Mouse (Mus musculus) 3134 (cell line): Measurements from ENCODE around the gene Mdh2.

Source experiments
- DNase-seq: peaks from one replicate; pipeline ENCODE4 v3.0.0-alpha.2; 2011; ENCODE audit warnings: low spot score; ENCODE audit not compliant: insufficient read length; ENCODE audit errors: extremely low read depth

The Mdh2 gene

DNA sequence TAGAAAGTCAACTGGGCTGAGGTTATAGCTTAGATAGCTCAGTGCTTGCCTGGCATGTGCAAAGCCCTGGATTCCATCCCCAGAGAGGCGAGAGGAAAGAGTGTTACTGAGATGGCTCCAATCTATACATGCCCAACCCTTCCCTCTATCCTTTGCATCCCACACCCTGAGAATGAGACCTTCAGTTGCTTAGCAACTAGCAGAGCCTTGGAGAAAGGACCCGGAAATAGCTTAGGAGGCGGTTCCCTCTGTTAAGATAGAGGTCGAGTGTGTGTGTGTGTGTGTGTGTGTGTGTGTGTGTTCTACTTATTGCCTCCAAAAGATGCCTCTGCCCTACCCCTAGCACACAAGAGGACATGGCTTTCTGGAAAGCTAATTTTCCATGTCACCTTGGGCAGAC is 54.4 kb downstream of the Mdh2 start:
- no peak for DNase-seq

DNA sequence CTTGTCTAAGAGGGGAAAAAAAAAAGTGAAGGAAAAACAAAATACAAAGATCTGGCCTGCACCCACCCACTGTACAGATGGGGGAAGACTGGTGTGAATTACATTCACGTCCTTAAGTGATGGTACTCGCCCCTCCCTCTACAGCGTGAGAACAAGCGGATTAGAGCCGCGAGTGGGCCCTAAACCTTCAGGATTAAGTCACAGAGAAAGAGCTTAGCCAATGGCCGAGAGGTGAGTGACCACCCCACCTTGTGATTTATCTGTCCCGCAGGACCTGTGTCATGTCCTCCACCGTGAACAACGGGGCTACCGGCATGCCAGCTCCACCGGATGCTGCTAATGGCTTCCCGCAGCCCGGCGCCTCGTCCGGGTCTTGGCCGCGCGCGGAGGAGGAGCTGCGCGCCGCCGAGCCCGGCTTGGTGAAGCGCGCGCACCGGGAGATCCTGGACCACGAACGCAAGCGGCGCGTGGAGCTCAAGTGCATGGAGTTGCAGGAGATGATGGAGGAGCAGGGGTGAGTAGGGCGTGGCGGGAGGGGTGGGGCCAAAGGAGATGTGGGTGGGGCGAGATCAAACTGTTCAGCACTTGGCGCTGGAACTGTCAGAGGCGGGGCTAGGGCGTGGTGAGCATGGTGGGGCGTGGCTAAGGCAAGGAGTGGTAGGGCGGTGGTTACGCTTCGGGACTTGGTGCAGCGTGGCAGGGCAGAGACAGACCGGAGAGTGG is 56.6 kb downstream of the Mdh2 start:
- no peak for DNase-seq

DNA sequence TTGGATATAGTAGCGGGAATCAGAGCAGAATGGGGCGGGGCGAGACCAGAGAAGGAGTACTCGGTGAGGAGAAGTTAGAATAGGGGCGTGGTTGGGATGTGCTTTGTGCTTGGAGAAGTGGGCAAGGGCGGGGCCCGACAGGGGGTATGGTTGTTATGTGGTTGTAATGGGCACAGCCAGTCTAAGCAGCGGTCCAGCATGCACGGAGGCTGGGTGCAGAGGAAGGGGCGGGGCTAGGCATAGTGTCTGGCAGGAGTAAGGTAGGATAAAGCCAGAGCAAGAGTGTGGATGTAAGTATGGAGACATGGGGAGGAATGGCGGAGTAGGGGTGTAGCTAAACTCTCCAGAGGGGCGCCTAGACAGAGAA is 57.2 kb downstream of the Mdh2 start:
- DNase-seq = no peak

DNA sequence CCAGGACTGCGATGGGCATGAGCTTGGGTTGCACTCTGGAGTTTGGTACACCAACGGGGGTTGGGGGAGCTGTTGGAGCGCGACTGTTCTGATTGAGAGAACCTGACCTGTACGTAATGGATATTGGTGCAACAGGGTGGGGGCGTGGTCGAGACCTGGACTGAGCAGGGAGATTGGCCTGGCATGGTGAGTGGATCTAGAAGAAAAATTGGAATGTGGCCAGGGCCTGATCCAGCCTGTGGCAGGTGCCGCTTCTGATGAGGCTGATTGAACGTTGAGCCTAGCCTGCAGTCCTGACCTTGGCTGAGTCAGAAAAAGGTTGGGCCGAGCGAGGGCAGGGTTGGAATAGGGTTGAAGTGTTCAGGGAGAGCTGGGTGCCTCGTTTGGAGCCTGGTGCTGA is 57.7 kb downstream of the Mdh2 start:
- DNase-seq = no peak
